ENCODE assay signal across 9 mouse cellular contexts in genomic region chr10:39420842-39421617, GRCm38 (mm10). TPM values are rescaled to one million over a fixed set of nuclear protein-coding genes. Genes with fewer than 3 reads are reported as not detected.
DNase-seq lines count a peak whose midpoint lies in the region; ATAC-seq and TF ChIP-seq lines count a peak whose summit lies in the region.
"Had no signal": no experiment of that assay in that cellular context is flagged by ENCODE, and none has a peak within 500 bp of the region (broad histone marks: within the 10 kb centered on the region; RNA-seq: fewer than 3 reads in every experiment).

No protein-coding gene starts in this region.

- H3K9me3 ChIP-seq in liver, embryonic 12.5 days (replicated peaks) = no peaks in the 10 kb centered on the region
- H3K9me3 ChIP-seq in embryonic facial prominence, embryonic 10.5 days = 0 out of 2 replicates have a peak, but pooled peaks cover 4% of the 10 kb centered on the region
- H3K9me3 ChIP-seq in stomach, embryonic 16.5 days (replicated peaks; ENCODE audit: control insufficient read depth, low read length) = no peaks in the 10 kb centered on the region
- H3K9me3 ChIP-seq: stomach, embryonic 15.5 days had no signal

- H3K4me2 ChIP-seq in liver, embryonic 12.5 days = no peak overlapping the region
- H3K4me2 ChIP-seq in stomach, embryonic 16.5 days (ENCODE audit: low read depth, low read length) = no peak overlapping the region
- H3K4me2 ChIP-seq: stomach, embryonic 15.5 days had no signal

- TF ChIP-seq CTCF in liver, adult 2 months (IDR thresholded peaks at IDR 0.05; ENCODE audit: low read depth, low read length) = no peak
- no peak for TF ChIP-seq CTCF in bone marrow macrophage, adult 2 months (IDR thresholded peaks at IDR 0.05; ENCODE audit: low read depth, low read length)

- H3K9ac ChIP-seq in liver, adult 2 months (ENCODE audit: low read depth, low read length) = no peak overlapping the region
- H3K9ac ChIP-seq in liver, embryonic 12.5 days = no peak overlapping the region
- H3K9ac ChIP-seq in stomach, embryonic 16.5 days (ENCODE audit: low read length) = no peak overlapping the region
- H3K9ac ChIP-seq: stomach, embryonic 15.5 days had no signal

- H3K4me3 ChIP-seq in liver, adult 2 months (ENCODE audit: insufficient read depth, low read depth, low read length) = no peak overlapping the region
- H3K4me3 ChIP-seq in liver, embryonic 12.5 days = no peak overlapping the region
- no peak overlapping the region for H3K4me3 ChIP-seq in bone marrow macrophage, adult 2 months (ENCODE audit: insufficient read depth, low read length)
- H3K4me3 ChIP-seq in embryonic facial prominence, embryonic 10.5 days = no peak overlapping the region
- no peak overlapping the region for H3K4me3 ChIP-seq in stomach, embryonic 16.5 days (replicated peaks; ENCODE audit: low read length)
- H3K4me3 ChIP-seq: stomach, embryonic 15.5 days had no signal

- no peaks in the 10 kb centered on the region; the same call in 1 of the 2 replicates for H3K79me2 ChIP-seq in liver, adult 2 months (ENCODE audit: control insufficient read depth, insufficient read depth, low read length)

- DNase-seq in liver, adult 2 months (ENCODE audit: extremely low read depth, low read depth, low spot score) = peak; percentile 40
- peak; percentile 38 for DNase-seq in embryonic facial prominence, embryonic 10.5 days (ENCODE audit: low spot score)
- DNase-seq in kidney, postnatal 4 days = peak; percentile 46 to 51
- DNase-seq in right cerebral cortex, postnatal 14 days = no peak

- no peaks in the 10 kb centered on the region for H3K36me3 ChIP-seq in liver, adult 2 months (ENCODE audit: control insufficient read depth, insufficient read depth, low read length)
- no peaks in the 10 kb centered on the region for H3K36me3 ChIP-seq in liver, embryonic 12.5 days
- H3K36me3 ChIP-seq in embryonic facial prominence, embryonic 10.5 days (replicated peaks) = peaks cover 12% of the 10 kb centered on the region
- H3K36me3 ChIP-seq in stomach, embryonic 16.5 days (ENCODE audit: control insufficient read depth, insufficient read depth, low read length) = no peaks in the 10 kb centered on the region
- H3K36me3 ChIP-seq: stomach, embryonic 15.5 days had no signal

- WGBS in liver, adult 2 months = 74% methylated on average over 9 of the region's 9 CpGs
- WGBS in liver, embryonic 12.5 days (ENCODE audit: insufficient replicate concordance) = 62% methylated on average over 9 of the region's 9 CpGs
- 59% methylated on average over 9 of the region's 9 CpGs for WGBS in embryonic facial prominence, embryonic 10.5 days
- WGBS in stomach, embryonic 16.5 days = 61% methylated on average over 9 of the region's 9 CpGs

- no peaks in the 10 kb centered on the region for H3K27me3 ChIP-seq in liver, adult 2 months (ENCODE audit: control insufficient read depth, insufficient read depth, low read length)
- H3K27me3 ChIP-seq in liver, embryonic 12.5 days (replicated peaks) = no peaks in the 10 kb centered on the region
- no peaks in the 10 kb centered on the region for H3K27me3 ChIP-seq in embryonic facial prominence, embryonic 10.5 days (replicated peaks; ENCODE audit: low read depth, poor library complexity, severe bottlenecking)
- H3K27me3 ChIP-seq in stomach, embryonic 16.5 days (ENCODE audit: control insufficient read depth, insufficient read depth, low read length) = no peaks in the 10 kb centered on the region
- H3K27me3 ChIP-seq: stomach, embryonic 15.5 days had no signal

- H3K27ac ChIP-seq in liver, adult 2 months (replicated peaks; ENCODE audit: insufficient read depth, low read depth, low read length) = no peak overlapping the region
- no peak overlapping the region for H3K27ac ChIP-seq in liver, embryonic 12.5 days
- H3K27ac ChIP-seq in bone marrow macrophage, adult 2 months (ENCODE audit: insufficient read depth, low read depth, low read length) = peak overlapping the region; percentile 28
- 0 out of 2 replicates have a peak overlapping the region, but pooled peaks have one; percentile 48 for H3K27ac ChIP-seq in embryonic facial prominence, embryonic 10.5 days (replicated peaks)
- no peak overlapping the region for H3K27ac ChIP-seq in stomach, embryonic 16.5 days (ENCODE audit: low read length)
- H3K27ac ChIP-seq: stomach, embryonic 15.5 days had no signal

- TF ChIP-seq POLR2A in liver, adult 2 months (IDR thresholded peaks at IDR 0.05; ENCODE audit: extremely low read depth, insufficient read depth, low read length) = no peak
- TF ChIP-seq POLR2A in bone marrow macrophage, adult 2 months (IDR thresholded peaks at IDR 0.05; ENCODE audit: borderline replicate concordance, low read depth, low read length) = no peak

- H3K4me1 ChIP-seq in liver, adult 2 months (ENCODE audit: control insufficient read depth, insufficient read depth, low read length) = 0 out of 2 replicates have a peak, but pooled peaks cover 3% of the 10 kb centered on the region
- H3K4me1 ChIP-seq in liver, embryonic 12.5 days = peaks cover 28% of the 10 kb centered on the region
- H3K4me1 ChIP-seq in bone marrow macrophage, adult 2 months (ENCODE audit: control insufficient read depth, insufficient read depth, low read length) = peaks cover 51% of the 10 kb centered on the region
- H3K4me1 ChIP-seq in embryonic facial prominence, embryonic 10.5 days = peaks cover 49% of the 10 kb centered on the region
- H3K4me1 ChIP-seq in stomach, embryonic 16.5 days (ENCODE audit: control insufficient read depth, insufficient read depth, low read length) = peaks cover 17% of the 10 kb centered on the region

- no peak for ATAC-seq in liver, embryonic 12.5 days
- ATAC-seq in stomach, embryonic 16.5 days (ENCODE audit: insufficient read depth, low FRiP score) = 0 out of 2 replicates have a peak, but pooled peaks have one; percentile 10
- no peak for ATAC-seq in erythroblast, adult 5-6 weeks (replicated peaks; ENCODE audit: low FRiP score, poor library complexity, severe bottlenecking)

RNA-seq across cellular contexts. Expression of gene Fyn, which starts 52.4 kb away (rescaled TPM):
- total RNA-seq in liver, adult 2 months (2014; rRNA removed) = 5.6 and 7.2 TPM in 2 replicates
- 2.7 and 4.4 TPM in 2 replicates for polyA plus RNA-seq in liver, adult 2 months (2012; rRNA removed)
- polyA plus RNA-seq in liver, embryonic 12.5 days (2016; fragmentation: Nextera tagmentation; extraction: Ambion mirVana) = 15.1 and 15.7 TPM in 2 replicates
- polyA plus RNA-seq in bone marrow macrophage, adult 2 months (2012; ENCODE audit: insufficient read depth, insufficient read length, missing spikeins) = 30.7 and 35.5 TPM in 2 replicates
- polyA plus RNA-seq in embryonic facial prominence, embryonic 10.5 days (2016; fragmentation: Nextera tagmentation; extraction: Ambion mirVana) = 20.2 and 21.5 TPM in 2 replicates
- polyA plus RNA-seq in stomach, embryonic 16.5 days (2015; fragmentation: Nextera tagmentation; extraction: Ambion mirVana) = 18.2 and 20.2 TPM in 2 replicates
- 2.5 and 3.7 TPM in 2 replicates for total RNA-seq in erythroblast, adult 5-6 weeks (2015; ENCODE audit: low replicate concordance)
- total RNA-seq in erythroblast, adult 5-6 weeks (2017; ENCODE audit: low replicate concordance) = 5.6 and 5.7 TPM in 2 replicates

Comparison
In these comparisons a context has a peak if more than half of its experiments do, and no peak if none do; other contexts are left out.
1. H3K27ac ChIP-seq: peak in bone marrow macrophage, adult 2 months (single experiment) and embryonic facial prominence, embryonic 10.5 days (single experiment); none in liver, adult 2 months (single experiment), liver, embryonic 12.5 days (single experiment) and stomach, embryonic 16.5 days (single experiment).